Mouse (Mus musculus) forebrain, embryonic 14.5 days (tissue): ENCODE results near the gene Acer3. TPM values are rescaled to one million over a fixed set of nuclear protein-coding genes. Genes with fewer than 3 reads are reported as not detected.

Source experiments
- ATAC-seq: fragments of 200-750 bp; cut with Nextera tagmentation; 2 replicates; pipeline ENCODE4 v1.8.0; 2017; ENCODE audit warnings: mild to moderate bottlenecking, moderate library complexity
- DNase-seq: peaks from one replicate; pipeline ENCODE4 v3.0.0-alpha.2; 2015; ENCODE audit warnings: low spot score
- H3K27ac ChIP-seq: fragments of 300-500 bp; sonication (generic); 2 replicates; pipeline ENCODE4 v1.5.1; 2014; ENCODE audit warnings: low read depth, mild to moderate bottlenecking, control low read depth, low read length, moderate library complexity
- H3K27me3 ChIP-seq: fragments of 300-500 bp; sonication (generic); replicated peaks from 2 replicates; pipeline ENCODE4 v1.6.1; 2014; ENCODE audit warnings: low read length, control low read depth, mixed read lengths; ENCODE audit not compliant: control insufficient read depth, insufficient read depth
- H3K36me3 ChIP-seq: fragments of 300-500 bp; sonication (generic); 2 replicates; pipeline ENCODE4 v1.6.1; 2014; ENCODE audit warnings: low read length, control low read depth; ENCODE audit not compliant: control insufficient read depth, insufficient read depth
- H3K4me1 ChIP-seq: fragments of 300-500 bp; sonication (generic); 2 replicates; pipeline ENCODE4 v1.6.1; 2014; ENCODE audit warnings: antibody characterized with exemption, low read length, control low read depth; ENCODE audit not compliant: control insufficient read depth, insufficient read depth
- H3K4me2 ChIP-seq: fragments of 300-500 bp; sonication (generic); 2 replicates; pipeline ENCODE4 v1.6.1; 2014; ENCODE audit warnings: mild to moderate bottlenecking, control low read depth, low read length
- H3K4me3 ChIP-seq: fragments of 300-500 bp; sonication (generic); 2 replicates; pipeline ENCODE4 v1.5.1; 2014; ENCODE audit warnings: low read depth, low read length, control low read depth
- H3K9ac ChIP-seq: fragments of 300-500 bp; sonication (generic); 2 replicates; pipeline ENCODE4 v1.6.1; 2014; ENCODE audit warnings: mild to moderate bottlenecking, low read length, control low read depth, moderate library complexity
- H3K9me3 ChIP-seq: fragments of 300-500 bp; sonication (generic); replicated peaks from 2 replicates; pipeline ENCODE4 v1.6.1; 2016; ENCODE audit warnings: low read length, control low read depth, mixed read lengths; ENCODE audit not compliant: control insufficient read depth
- WGBS: fragments of 180-500 bp; shearing (Covaris S2); extraction: QIAGEN DNeasy Blood & Tissue Kit; methylation state at CpG from one replicate; pipeline ENCODE4 v1.1.7; 2014; 5-methylcytosine and 5-hydroxymethylcytosine counted together
- polyA plus RNA-seq: library from polyadenylated mRNA; unstranded; fragments of >200 nt; fragmentation: Nextera tagmentation; extraction: Ambion mirVana; gene quantifications from 2 replicates; pipeline ENCODE4 v1.2.1, GENCODE M21; 2014

Acer3 gene
- polyA plus RNA-seq, 1 experiment from 2014 or later = 10.1 TPM

- no peaks in the 10 kb centered on the region for H3K27me3 ChIP-seq
- DNase-seq = no peak
- H3K4me2 ChIP-seq = peak overlapping the region; percentile 72
- H3K9ac ChIP-seq = no peak overlapping the region
- H3K36me3 ChIP-seq = no peaks in the 10 kb centered on the region
- H3K4me1 ChIP-seq = peaks cover 6% of the 10 kb centered on the region
- H3K9me3 ChIP-seq = no peaks in the 10 kb centered on the region
- 77% methylated on average over 8 of the region's 8 CpGs for WGBS
- no peak overlapping the region for H3K4me3 ChIP-seq
- no peak overlapping the region for H3K27ac ChIP-seq
- ATAC-seq = no peak
Observed at GRCm38 (mm10) chr7:98176322-98177070, 144.5 kb downstream of the Acer3 start.

- no peak overlapping the region for H3K9ac ChIP-seq
- peaks cover 6% of the 10 kb centered on the region for H3K4me1 ChIP-seq
- ATAC-seq (no peak), DNase-seq (no peak)
- H3K9me3 ChIP-seq = no peaks in the 10 kb centered on the region
- 78% methylated on average over 4 of the region's 4 CpGs for WGBS
- no peaks in the 10 kb centered on the region for H3K27me3 ChIP-seq
- H3K36me3 ChIP-seq = no peaks in the 10 kb centered on the region
- H3K4me2 ChIP-seq = no peak overlapping the region
- no peak overlapping the region for H3K4me3 ChIP-seq
- H3K27ac ChIP-seq = no peak overlapping the region
Observed at GRCm38 (mm10) chr7:98174883-98175755, 145.9 kb downstream of the Acer3 start.

DNA sequence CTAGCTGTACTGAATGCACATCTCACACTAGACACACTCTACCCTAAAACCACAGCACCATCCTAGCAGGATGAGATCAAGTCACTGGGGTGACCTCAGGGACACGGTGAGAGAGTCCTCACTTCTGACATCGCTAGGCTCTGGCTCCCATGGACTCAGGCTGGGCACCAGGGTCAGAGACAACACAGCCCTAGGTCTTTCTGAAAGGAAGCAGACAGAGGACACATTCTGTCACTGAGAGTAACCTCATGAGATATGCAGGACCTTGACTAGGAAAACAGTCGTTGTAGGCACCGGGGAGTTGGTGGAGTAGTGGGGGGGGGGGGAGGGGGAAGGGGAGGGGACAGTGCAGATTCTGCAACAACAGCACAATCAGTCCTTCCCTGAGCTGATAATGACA lies 147.6 kb downstream of the Acer3 start:
- no peaks in the 10 kb centered on the region for H3K9me3 ChIP-seq
- H3K4me2 ChIP-seq = no peak overlapping the region
- H3K36me3 ChIP-seq = no peaks in the 10 kb centered on the region
- H3K4me1 ChIP-seq = peaks cover 6% of the 10 kb centered on the region
- H3K27ac ChIP-seq = no peak overlapping the region
- DNase-seq = no peak
- no peaks in the 10 kb centered on the region for H3K27me3 ChIP-seq
- no peak for ATAC-seq
- no peak overlapping the region for H3K4me3 ChIP-seq
- WGBS = 70% methylated on average over 4 of the region's 4 CpGs
- no peak overlapping the region for H3K9ac ChIP-seq

DNA sequence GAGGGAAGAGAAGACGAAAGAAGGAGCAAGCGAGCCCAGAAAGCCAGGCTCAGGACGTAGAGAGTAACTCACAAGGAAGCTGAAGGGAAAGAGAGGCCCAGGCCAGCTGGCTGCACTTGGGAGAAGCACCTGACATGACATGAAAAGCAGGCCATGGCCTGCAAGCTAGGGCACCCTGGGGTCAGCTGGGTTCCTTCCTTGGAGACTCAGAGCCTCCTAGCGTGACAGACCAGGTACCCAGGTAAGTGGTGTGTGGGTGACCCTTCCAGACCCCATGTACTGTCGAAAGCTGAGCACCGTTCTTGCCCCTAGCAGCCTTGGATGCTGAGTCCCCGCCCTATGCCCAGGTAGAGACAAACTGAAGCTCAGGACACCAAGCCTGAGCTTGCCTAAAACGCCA lies 148.3 kb downstream of the Acer3 start:
- Histone ChIP-seq H3K27ac (no peak overlapping the region), H3K4me2 (no peak overlapping the region), H3K4me3 (no peak overlapping the region), H3K4me1 (peaks cover 6% of the 10 kb centered on the region), H3K36me3 (no peaks in the 10 kb centered on the region), H3K27me3 (no peaks in the 10 kb centered on the region), H3K9ac (no peak overlapping the region), H3K9me3 (no peaks in the 10 kb centered on the region)
- 84% methylated on average over 8 of the region's 8 CpGs for WGBS
- DNase-seq (no peak), ATAC-seq (no peak)

- ATAC-seq = no peak
- Histone ChIP-seq H3K4me2 (no peak overlapping the region), H3K9ac (no peak overlapping the region), H3K36me3 (no peaks in the 10 kb centered on the region), H3K27ac (no peak overlapping the region), H3K9me3 (no peaks in the 10 kb centered on the region), H3K4me1 (no peaks in the 10 kb centered on the region), H3K27me3 (no peaks in the 10 kb centered on the region), H3K4me3 (no peak overlapping the region)
- no peak for DNase-seq
- WGBS = 87% methylated on average over 6 of the region's 6 CpGs
Observed at GRCm38 (mm10) chr7:98171141-98172073, 149.6 kb downstream of the Acer3 start.

DNA sequence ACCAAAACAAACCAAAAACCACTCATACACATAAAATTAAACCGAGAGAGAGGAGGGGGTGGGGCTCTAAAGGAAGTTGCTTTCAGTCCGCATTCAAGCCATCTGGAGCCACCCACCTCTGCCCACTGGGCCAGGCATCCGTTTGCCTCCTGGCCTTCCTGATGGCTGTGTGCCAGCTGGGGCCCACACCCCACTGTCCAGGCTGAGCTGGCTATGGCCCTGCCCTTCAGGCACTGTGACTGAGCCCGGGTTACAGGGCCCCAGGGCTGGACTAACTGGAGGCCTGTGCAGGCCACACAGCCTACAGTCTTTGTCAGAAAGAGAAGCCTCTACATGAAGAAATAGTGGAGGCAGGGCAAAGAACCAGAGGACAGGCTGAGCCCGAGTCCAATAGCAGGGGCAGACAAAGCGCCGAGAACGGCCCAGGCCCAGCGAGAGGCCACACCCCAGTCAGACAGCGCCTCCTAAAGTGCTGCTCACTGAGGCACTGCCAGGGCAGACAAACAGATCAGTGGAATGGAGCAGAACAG lies 155.9 kb downstream of the Acer3 start:
- H3K36me3 ChIP-seq = no peaks in the 10 kb centered on the region
- H3K4me2 ChIP-seq = no peak overlapping the region
- H3K9ac ChIP-seq = 0 out of 2 replicates have a peak overlapping the region, but pooled peaks have one; percentile 8
- no peak for DNase-seq
- H3K9me3 ChIP-seq = no peaks in the 10 kb centered on the region
- H3K4me1 ChIP-seq = peaks cover 8% of the 10 kb centered on the region
- 58% methylated on average over 10 of the region's 10 CpGs for WGBS
- no peaks in the 10 kb centered on the region for H3K27me3 ChIP-seq
- no peak overlapping the region for H3K27ac ChIP-seq
- no peak overlapping the region for H3K4me3 ChIP-seq
- ATAC-seq = peak; percentile 55; the same call in 1 of the 2 replicates

DNA sequence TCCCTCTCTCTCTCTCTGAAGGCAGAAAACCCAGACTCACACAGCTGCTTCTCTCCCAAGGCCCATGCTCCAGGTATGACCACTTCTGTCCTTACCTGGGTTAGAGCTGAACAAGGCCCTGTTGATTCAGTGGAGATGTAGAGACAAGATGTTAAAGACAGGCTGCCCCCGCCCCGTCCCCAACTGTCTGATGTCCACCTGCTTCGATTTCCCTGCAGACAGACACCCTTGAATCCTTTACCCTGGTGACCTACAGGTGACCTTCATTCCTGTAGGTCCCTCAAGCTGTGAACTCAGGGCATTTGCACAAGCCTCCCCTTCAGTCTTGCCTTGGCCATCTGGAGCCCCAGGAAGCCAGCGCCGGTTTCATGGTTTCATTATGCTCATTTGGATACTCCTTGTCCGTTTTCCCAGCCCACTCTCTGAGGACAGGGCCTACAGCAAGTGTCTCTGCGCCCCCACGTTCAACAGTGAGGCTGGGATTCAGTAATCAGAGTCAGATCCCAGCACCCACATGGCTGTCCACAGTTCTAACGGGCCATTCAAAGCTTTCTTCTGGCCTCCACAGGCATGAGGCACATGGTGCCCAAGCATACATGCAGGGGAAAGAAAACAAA lies 156.5 kb downstream of the Acer3 start:
- no peak for DNase-seq
- no peaks in the 10 kb centered on the region for H3K27me3 ChIP-seq
- peak; percentile 8; the same call in 1 of the 2 replicates for ATAC-seq
- no peak overlapping the region for H3K4me3 ChIP-seq
- no peaks in the 10 kb centered on the region for H3K36me3 ChIP-seq
- H3K4me1 ChIP-seq = peaks cover 8% of the 10 kb centered on the region
- H3K27ac ChIP-seq = no peak overlapping the region
- H3K9me3 ChIP-seq = no peaks in the 10 kb centered on the region
- H3K4me2 ChIP-seq = no peak overlapping the region
- no peak overlapping the region for H3K9ac ChIP-seq
- WGBS = 81% methylated on average over 9 of the region's 9 CpGs

DNA sequence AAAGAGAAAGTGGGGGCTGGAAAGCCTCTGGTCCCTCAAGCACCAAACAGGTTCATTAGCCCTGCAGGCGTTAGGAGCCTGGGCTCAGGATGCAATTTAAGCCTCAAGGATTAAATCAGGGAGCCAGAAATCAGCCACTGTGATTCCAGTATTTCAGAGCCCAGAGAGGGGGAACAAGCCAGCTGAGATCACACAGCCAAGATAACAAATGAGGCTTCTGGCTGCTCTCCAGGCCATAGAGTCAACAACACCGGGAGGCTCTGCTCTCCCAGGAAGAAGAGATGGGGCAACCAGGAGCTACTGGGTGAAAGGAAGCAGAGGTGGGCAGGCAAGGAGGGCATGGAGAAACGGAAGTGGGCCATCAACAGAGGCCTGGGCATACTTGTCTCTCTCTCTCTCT lies 157.3 kb downstream of the Acer3 start:
- no peak overlapping the region for H3K9ac ChIP-seq
- WGBS = 42% methylated on average over 3 of the region's 3 CpGs
- DNase-seq (no peak), ATAC-seq (no peak)
- H3K27me3 ChIP-seq = no peaks in the 10 kb centered on the region
- no peak overlapping the region for H3K4me3 ChIP-seq
- H3K36me3 ChIP-seq = no peaks in the 10 kb centered on the region
- H3K9me3 ChIP-seq = no peaks in the 10 kb centered on the region
- H3K4me2 ChIP-seq = no peak overlapping the region
- no peak overlapping the region for H3K27ac ChIP-seq
- H3K4me1 ChIP-seq = peaks cover 8% of the 10 kb centered on the region
